Mouse (Mus musculus) macrophage (primary cell): ENCODE measurements around the gene Stk25. TPM values are rescaled to one million over a fixed set of nuclear protein-coding genes. Genes with fewer than 3 reads are reported as not detected.
"Not testable (repeated sequence)": the region's sequence is repeated elsewhere in the genome, so short reads cannot be mapped to it uniquely, and the experiment has no call there.

Experiments used
- H3K27ac ChIP-seq: fragments of 350-480 bp; formaldehyde crosslinking; 2 replicates; pipeline ENCODE4 v1.9.0; 2021
- H3K36me3 ChIP-seq: fragments of 350-480 bp; formaldehyde crosslinking; 2 replicates; pipeline ENCODE4 v1.9.0; 2021; ENCODE audit errors: inconsistent target
- H3K4me3 ChIP-seq: fragments of 350-480 bp; formaldehyde crosslinking; 2 replicates; pipeline ENCODE4 v1.9.0; 2021; ENCODE audit errors: inconsistent target
- H3K79me2 ChIP-seq: fragments of 350-480 bp; formaldehyde crosslinking; 2 replicates; pipeline ENCODE4 v1.9.0; 2021; ENCODE audit errors: inconsistent target
- WGBS: methylation state at CpG from one replicate; pipeline ENCODE4 v1.1.7; 2026; ENCODE audit warnings: inconsistent platforms; ENCODE audit not compliant: missing documents; 5-methylcytosine and 5-hydroxymethylcytosine counted together
- polyA plus RNA-seq: library from polyadenylated mRNA; stranded (reverse); fragments of 250-400 nt; gene quantifications from 3 replicates; pipeline ENCODE4 v1.2.4, GENCODE M21; 2018; ENCODE audit warnings: inconsistent platforms
- total RNA-seq, 78 experiments: library from RNA; depleted of rRNA; stranded (reverse); fragments of 250-400 nt; gene quantifications; 1 replicate in 9 of 78; 2 replicates in 24 of 78; 3 replicates in 43 of 78; 4 replicates in 2 of 78; pipeline ENCODE4 v1.2.4; 2018; ENCODE audit warnings: inconsistent platforms in 56 of 78

Gene Stk25
- total RNA-seq (2018; cell fraction: chromatin; rRNA removed): 100 to 1,000 TPM in 13 of 26 experiments, 10 to 100 TPM in 13; 53.9 to 175 (median 98.5) TPM
- 10 to 100 TPM; 16.9 to 38.5 (median 26.3) TPM for total RNA-seq (2018; cell fraction: cytosol; rRNA removed)
- 100 to 1,000 TPM in 5 of 26 experiments, 10 to 100 TPM in 21; 35.7 to 126 (median 66.7) TPM for total RNA-seq (2018; cell fraction: nucleus; rRNA removed)
- polyA plus RNA-seq: 28.4 to 40.0 TPM (median 31.3 TPM) in 3 replicates

- H3K36me3 ChIP-seq, H3K27ac ChIP-seq, H3K4me3 ChIP-seq, H3K79me2 ChIP-seq: not testable (repeated sequence)
These were observed at the start of gene Stk25 for GRCm38 (mm10) chr1:93658559-93658958. TSS of gene Stk25 (minus strand) at chr1:93658659.

- H3K4me3 ChIP-seq: no peak overlapping the region
- H3K27ac ChIP-seq: no peak overlapping the region
- H3K79me2 ChIP-seq: no peaks in the 10 kb centered on the region
- WGBS: 97% methylated on average over 3 of the region's 3 CpGs
- H3K36me3 ChIP-seq: no peaks in the 10 kb centered on the region
These were observed 46.9 kb upstream of the Stk25 start for GRCm38 (mm10) chr1:93705389-93705788.

- Histone ChIP-seq H3K4me3 (no peak overlapping the region), H3K79me2 (no peaks in the 10 kb centered on the region), H3K36me3 (no peaks in the 10 kb centered on the region), H3K27ac (no peak overlapping the region)
- 97% methylated on average over 9 of the region's 9 CpGs for WGBS
These were observed 45.9 kb upstream of the Stk25 start for GRCm38 (mm10) chr1:93704341-93704740.

GRCm38 (mm10) chr1:93703472-93704048 is 45.1 kb upstream of the Stk25 start:
- 93% methylated on average over 10 of the region's 10 CpGs for WGBS
- Histone ChIP-seq H3K79me2 (no peaks in the 10 kb centered on the region), H3K27ac (no peak overlapping the region), H3K4me3 (no peak overlapping the region), H3K36me3 (no peaks in the 10 kb centered on the region)

GRCm38 (mm10) chr1:93702106-93702505 is 43.6 kb upstream of the Stk25 start:
- Histone ChIP-seq H3K36me3 (no peaks in the 10 kb centered on the region), H3K79me2 (no peaks in the 10 kb centered on the region), H3K27ac (no peak overlapping the region), H3K4me3 (no peak overlapping the region)
- WGBS: 92% methylated on average over 1 of the region's 1 CpGs

GRCm38 (mm10) chr1:93699159-93699558 is 40.7 kb upstream of the Stk25 start:
- Histone ChIP-seq H3K36me3 (no peaks in the 10 kb centered on the region), H3K79me2 (no peaks in the 10 kb centered on the region)
- WGBS: 91% methylated on average over 4 of the region's 4 CpGs

GRCm38 (mm10) chr1:93697317-93697716 is 38.9 kb upstream of the Stk25 start:
- no peaks in the 10 kb centered on the region for H3K36me3 ChIP-seq
- 56% methylated on average over 3 of the region's 3 CpGs for WGBS
- H3K27ac ChIP-seq: no peak overlapping the region
- no peaks in the 10 kb centered on the region for H3K79me2 ChIP-seq
- H3K4me3 ChIP-seq: no peak overlapping the region

More at GRCm38 (mm10) chr1:93699159-93699558, 40.7 kb upstream of the Stk25 start:
- Histone ChIP-seq H3K27ac (no peak overlapping the region), H3K4me3 (no peak overlapping the region)

- no peak overlapping the region for H3K4me3 ChIP-seq
- no peaks in the 10 kb centered on the region for H3K36me3 ChIP-seq
- H3K79me2 ChIP-seq: no peaks in the 10 kb centered on the region
- 73% methylated on average over 6 of the region's 6 CpGs for WGBS
- no peak overlapping the region for H3K27ac ChIP-seq
These were observed 36.5 kb upstream of the Stk25 start for GRCm38 (mm10) chr1:93694966-93695365.

GRCm38 (mm10) chr1:93693943-93694342 is 35.5 kb upstream of the Stk25 start:
- Histone ChIP-seq H3K27ac (no peak overlapping the region), H3K36me3 (no peaks in the 10 kb centered on the region), H3K4me3 (no peak overlapping the region), H3K79me2 (no peaks in the 10 kb centered on the region)
- 92% methylated on average over 10 of the region's 10 CpGs for WGBS

- Histone ChIP-seq H3K79me2 (no peaks in the 10 kb centered on the region), H3K27ac (no peak overlapping the region), H3K4me3 (no peak overlapping the region), H3K36me3 (no peaks in the 10 kb centered on the region)
- WGBS: 93% methylated on average over 3 of the region's 3 CpGs
These were observed 35.0 kb upstream of the Stk25 start for GRCm38 (mm10) chr1:93693502-93693901.

- Histone ChIP-seq H3K27ac (no peak overlapping the region), H3K79me2 (no peaks in the 10 kb centered on the region), H3K36me3 (no peaks in the 10 kb centered on the region), H3K4me3 (no peak overlapping the region)
- WGBS: 95% methylated on average over 9 of the region's 9 CpGs
These were observed 34.3 kb upstream of the Stk25 start for GRCm38 (mm10) chr1:93692773-93693172.

- WGBS: 13% methylated on average over 10 of the region's 10 CpGs
- Histone ChIP-seq H3K36me3 (no peaks in the 10 kb centered on the region), H3K27ac (no peak overlapping the region), H3K79me2 (no peaks in the 10 kb centered on the region), H3K4me3 (no peak overlapping the region)
These were observed 33.4 kb upstream of the Stk25 start for GRCm38 (mm10) chr1:93691786-93692357.

GRCm38 (mm10) chr1:93691106-93691505 is 32.6 kb upstream of the Stk25 start:
- no peaks in the 10 kb centered on the region for H3K79me2 ChIP-seq
- H3K27ac ChIP-seq: no peak overlapping the region
- no peak overlapping the region for H3K4me3 ChIP-seq
- 95% methylated on average over 8 of the region's 8 CpGs for WGBS
- H3K36me3 ChIP-seq: no peaks in the 10 kb centered on the region

- no peaks in the 10 kb centered on the region for H3K79me2 ChIP-seq
- WGBS: 91% methylated on average over 7 of the region's 7 CpGs
- no peak overlapping the region for H3K27ac ChIP-seq
- no peaks in the 10 kb centered on the region for H3K36me3 ChIP-seq
- H3K4me3 ChIP-seq: no peak overlapping the region
These were observed 31.5 kb upstream of the Stk25 start for GRCm38 (mm10) chr1:93689901-93690496.

- H3K79me2 ChIP-seq: no peaks in the 10 kb centered on the region
- no peaks in the 10 kb centered on the region for H3K36me3 ChIP-seq
- WGBS: 94% methylated on average over 6 of the region's 8 CpGs
These were observed 29.7 kb upstream of the Stk25 start for GRCm38 (mm10) chr1:93688154-93688553.

More at GRCm38 (mm10) chr1:93688154-93688553, 29.7 kb upstream of the Stk25 start:
- no peak overlapping the region for H3K27ac ChIP-seq
- H3K4me3 ChIP-seq: no peak overlapping the region
